Mouse (Mus musculus) neutrophil, adult 83 days (primary cell): Measurements from ENCODE around the gene Gpr68. TPM values are rescaled to one million over a fixed set of nuclear protein-coding genes. Genes with fewer than 3 reads are reported as not detected.

Experiments used
- total RNA-seq, 2 experiments: library from RNA; stranded (reverse); gene quantifications; one replicate each; pipeline ENCODE4 v1.2.4; 2023

Gpr68 gene
- total RNA-seq: under 1 TPM; 0.28 to 0.97 TPM

GRCm38 (mm10) chr12:100907598-100908297 is at the start of gene Gpr68:
Gene Gpr68 (minus strand): TSS chr12:100908198.

Other genes with a start within 250 kb of the Gpr68 start
- gene Rps6ka5, start 181.2 kb downstream of the Gpr68 start, total RNA-seq: 10 to 100 TPM; 24.2 to 26.4 TPM
- 10 to 100 TPM; 24.1 to 26.1 TPM for gene Dglucy, start 129.1 kb downstream of the Gpr68 start, total RNA-seq
- gene Ccdc88c, start 120.9 kb upstream of the Gpr68 start, total RNA-seq: 100 to 1,000 TPM; 209 to 236 TPM
- 10 to 100 TPM; 68.9 to 72.1 TPM for gene Ppp4r3a, start 175.5 kb upstream of the Gpr68 start, total RNA-seq